Mouse (Mus musculus) left cerebral cortex, postnatal 10 days (tissue): Measurements from ENCODE around the gene Capn9. TPM values are rescaled to one million over a fixed set of nuclear protein-coding genes. Genes with fewer than 3 reads are reported as not detected.

Source experiments
- DNase-seq, 2 experiments: peaks; one replicate each; pipeline ENCODE4 v3.0.0; 2021 to 2022; ENCODE audit warnings: low spot score in 2 of 2, mixed read lengths in 1 of 2; ENCODE audit errors: extremely low spot score in 1 of 2
- intact Hi-C: fragments of 180-260 bp; cut with DNase I; formaldehyde crosslinking; loops from one replicate; pipeline ENCODE4 v1.15.1; 2025
- total RNA-seq, 2 experiments: library from RNA; stranded (reverse); gene quantifications; 2 replicates each; pipeline ENCODE4 v1.2.3; 2021

The Capn9 gene
- total RNA-seq, 2 experiments from 2014 or later: not detected

DNA sequence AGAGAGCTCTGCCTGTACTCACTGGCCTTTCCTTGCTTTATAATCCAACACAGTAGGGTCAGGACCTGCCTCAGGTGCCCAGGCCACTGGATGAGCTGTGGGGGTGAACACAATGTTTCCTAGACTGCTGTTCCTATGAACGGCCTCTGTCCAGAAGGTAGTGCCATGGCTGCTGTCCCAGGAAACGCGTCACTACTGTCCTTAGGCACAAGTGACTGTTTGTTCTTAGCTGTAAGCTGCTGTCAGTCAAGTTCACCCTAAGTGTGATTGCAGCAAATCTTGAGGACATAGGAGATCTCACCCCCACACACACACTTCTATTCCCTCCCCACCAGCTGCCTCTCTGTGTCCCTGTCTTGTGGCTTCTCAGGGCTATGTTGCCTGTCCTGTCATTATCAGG lies 8.3 kb upstream of the Capn9 start:
- intact Hi-C loops: no loop called here
- DNase-seq: no peak

DNA sequence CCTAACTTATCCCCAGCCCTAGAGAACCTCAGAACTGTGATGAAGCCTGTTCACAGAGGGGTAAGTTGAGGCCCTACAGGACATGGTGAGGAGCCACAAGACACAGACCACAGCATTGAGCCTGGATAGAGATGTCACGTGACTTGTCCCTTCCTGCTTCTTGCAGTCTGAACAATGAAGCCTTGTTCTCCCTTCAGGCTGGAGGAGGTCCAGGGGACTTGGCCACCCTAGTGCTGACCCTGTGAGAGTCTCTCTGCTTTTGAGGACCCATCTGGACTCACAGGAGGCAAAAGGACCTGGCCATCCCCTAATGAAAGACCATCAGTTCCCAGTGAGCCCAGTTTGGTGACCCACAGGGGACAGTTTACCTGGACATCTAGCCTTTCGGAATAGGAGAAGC lies 6.8 kb upstream of the Capn9 start:
- DNase-seq: peak in 1 of 2 experiments; percentile 37
- intact Hi-C loops: no loop called here

DNA sequence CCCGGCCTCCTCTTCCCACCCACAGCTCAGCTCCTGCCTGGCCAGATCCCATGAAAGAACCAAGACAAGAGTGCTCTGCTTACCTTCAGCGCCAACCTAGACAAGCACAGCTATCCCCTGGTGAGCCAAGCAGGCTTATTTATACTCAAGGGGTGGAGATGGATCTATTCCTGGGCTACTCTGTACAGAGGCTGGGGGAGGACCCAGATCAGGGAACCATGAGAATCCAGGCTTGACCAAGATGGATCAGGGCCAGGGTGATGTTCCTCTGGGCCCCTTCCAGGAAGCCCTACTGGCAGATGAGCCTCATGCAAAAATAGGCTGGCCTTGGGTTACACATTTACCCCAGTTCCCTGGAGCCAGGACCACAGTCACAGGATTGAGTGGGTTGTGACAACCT lies 6.3 kb upstream of the Capn9 start, which contains the start of gene Agt:
TSS of gene Agt (minus strand) at position 114 of the 400 bp plus-strand sequence.
- intact Hi-C loops: no loop called here
- no peak for DNase-seq

DNA sequence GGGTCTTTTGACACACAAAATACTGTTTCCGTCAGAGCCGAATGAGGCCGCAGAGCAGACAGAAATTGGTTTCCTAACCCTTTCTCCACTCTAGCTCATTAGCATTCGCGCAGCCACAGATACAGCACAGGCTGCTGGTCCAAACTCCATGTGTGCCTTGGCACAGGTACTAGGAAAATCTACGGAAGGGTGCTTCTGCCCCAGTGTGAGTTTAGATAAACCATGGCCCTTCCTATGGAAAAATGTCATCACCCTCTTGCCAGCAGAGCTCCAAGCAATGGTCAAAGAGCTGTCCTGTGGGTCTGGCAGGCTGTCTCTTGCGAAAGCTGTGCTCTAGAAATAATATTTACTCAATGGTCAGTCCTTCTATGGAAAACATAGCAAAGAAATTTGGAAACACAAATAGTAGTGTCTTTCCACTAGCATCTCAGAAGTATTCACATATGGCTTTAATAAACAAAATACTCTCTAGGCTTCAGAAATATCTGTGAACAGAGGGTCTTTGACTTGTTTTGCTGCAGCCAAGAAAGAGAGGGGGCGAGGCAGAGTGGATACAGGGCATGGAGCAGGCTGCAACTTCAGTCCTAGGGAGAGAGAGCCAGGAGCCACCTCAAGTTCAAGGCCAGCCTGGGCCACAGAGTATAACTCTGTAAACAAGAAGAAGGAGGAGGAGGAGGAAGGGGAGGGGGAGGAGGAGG lies 4.0 kb upstream of the Capn9 start:
- intact Hi-C loops: no loop called here
- no peak for DNase-seq

DNA sequence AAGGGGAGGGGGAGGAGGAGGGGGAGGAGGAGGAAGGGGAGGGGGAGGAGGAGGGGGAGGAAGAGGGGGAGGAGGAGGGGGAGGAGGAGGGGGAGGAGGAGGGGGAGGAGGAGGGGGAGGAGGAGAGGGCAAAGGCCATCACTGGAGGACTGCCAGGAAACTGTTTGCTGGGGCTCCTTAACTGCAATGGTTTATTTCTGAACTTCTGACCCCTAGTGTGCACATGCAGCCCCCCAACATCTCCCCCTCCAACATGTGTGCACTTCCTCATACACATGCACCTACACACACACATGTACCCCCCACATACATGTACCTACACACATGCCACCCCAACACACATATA lies 3.5 kb upstream of the Capn9 start:
- DNase-seq: no peak
- intact Hi-C loops: no loop called here

DNA sequence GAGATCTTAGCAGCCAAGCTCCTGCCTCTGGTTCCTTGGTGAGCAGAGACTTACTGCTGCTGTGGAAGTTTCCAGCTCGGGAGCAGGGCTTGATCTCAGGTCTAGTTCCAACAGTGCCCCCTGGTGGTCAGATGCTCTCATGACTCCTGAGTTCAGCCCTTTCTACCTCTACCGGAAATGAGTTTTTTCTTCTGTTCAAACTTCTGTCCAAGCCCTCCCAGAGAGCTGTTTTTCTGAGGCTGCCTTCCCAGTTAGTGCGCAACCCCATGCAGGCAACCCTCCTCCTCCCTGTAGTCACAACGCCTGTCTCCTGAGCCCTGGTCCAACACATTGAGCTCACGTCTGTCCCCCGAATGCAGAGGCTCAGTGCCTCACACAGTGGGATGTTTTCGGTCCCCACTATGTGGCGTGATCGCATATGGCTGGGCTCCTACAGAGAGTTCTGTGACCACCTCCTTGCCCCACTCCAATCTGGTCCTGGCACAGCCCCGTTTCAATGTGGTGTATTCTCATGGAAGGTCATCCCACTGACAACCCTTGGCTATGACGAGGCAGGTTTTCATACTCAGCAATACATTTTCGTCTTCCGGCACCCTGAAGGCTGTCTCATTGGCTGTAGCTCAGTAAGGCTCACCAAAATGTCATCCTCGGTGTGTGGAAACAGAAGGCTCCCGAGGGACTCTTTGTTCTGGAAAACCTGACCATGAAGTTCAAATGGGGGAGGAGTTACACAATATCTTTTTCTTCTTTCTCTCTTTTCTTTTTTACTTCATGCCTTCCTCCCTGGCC lies 2.2 kb upstream of the Capn9 start:
- intact Hi-C loops: no loop called here
- peak; percentile 85 to 91 for DNase-seq

DNA sequence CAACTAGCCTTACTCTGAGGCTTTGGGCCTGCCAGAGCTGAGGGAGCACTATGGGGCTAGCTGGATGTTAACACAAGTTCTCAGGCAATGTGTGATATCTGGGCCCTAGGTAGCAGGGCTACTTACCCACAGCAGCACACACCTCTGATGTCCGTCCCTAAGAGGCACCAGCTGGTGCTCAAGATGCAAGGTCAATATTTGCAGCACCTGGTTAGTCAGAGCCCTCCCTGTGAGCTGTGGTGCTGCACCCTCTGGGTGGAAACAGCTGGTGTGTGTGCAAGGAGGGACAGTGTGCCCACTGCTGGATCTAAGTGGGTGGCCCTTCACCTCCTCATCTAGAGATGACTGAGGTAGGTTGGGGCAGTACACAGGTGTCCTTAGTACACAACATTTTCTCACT lies 840 bp downstream of the Capn9 start:
- intact Hi-C loops: no loop called here
- DNase-seq: peak in 1 of 2 experiments; percentile 12

DNA sequence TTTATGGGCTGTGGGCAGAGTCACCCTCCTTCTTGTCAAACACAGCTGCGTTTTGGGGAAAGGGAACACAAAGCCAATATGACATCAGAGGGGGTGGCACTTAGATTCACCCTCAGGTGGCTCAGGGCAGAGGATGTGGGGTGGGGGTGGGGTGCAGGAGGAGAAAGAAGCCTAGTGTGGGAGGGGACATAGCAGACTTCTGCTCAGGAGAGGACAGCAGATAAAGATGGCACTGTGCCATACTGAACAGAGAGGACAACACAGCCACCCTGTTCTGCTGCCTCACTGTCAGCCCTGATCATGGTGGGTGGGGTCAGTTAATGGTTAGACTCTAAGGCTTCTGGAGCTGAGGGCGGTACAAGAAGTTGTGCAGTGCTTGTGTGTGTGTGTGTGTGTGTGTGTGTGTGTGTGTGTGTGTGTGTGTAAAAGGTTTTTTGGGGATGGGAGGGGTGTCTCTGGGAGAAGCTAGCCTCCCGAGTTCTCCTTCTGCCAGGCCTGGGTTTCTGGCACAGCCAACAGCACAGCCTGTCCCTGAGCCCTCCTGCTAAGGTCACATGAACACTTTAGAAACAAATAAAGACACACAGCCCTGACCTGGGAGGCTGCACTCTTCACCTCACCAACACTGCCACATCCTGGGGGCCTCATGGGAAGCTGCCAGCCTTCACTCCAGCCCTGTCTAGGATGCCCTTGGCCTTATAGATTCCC lies 10.0 kb downstream of the Capn9 start:
- intact Hi-C loops: no loop called here
- peak in 1 of 2 experiments; percentile 30 for DNase-seq

DNA sequence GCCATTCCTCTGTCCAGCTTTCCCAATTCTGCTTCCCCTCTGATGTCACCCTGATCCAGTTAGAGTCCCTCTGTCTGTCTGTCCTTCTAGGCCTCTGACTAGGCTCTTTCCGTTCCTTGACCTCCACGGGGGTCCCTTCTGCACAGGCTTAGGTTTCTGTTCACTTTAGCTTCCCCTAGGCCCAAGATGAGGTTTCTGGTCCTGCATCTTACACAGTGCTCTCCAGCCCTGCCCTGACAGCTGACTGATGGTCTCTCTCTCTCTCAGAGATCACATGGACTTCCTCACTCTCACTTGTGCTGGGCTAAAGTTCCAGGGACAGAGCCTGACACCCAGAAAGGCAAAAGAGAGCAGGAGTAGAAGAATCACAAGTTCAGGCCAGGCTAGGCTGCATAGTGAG lies 10.6 kb downstream of the Capn9 start:
- intact Hi-C loops: no loop called here
- peak in 1 of 2 experiments; percentile 2 for DNase-seq

DNA sequence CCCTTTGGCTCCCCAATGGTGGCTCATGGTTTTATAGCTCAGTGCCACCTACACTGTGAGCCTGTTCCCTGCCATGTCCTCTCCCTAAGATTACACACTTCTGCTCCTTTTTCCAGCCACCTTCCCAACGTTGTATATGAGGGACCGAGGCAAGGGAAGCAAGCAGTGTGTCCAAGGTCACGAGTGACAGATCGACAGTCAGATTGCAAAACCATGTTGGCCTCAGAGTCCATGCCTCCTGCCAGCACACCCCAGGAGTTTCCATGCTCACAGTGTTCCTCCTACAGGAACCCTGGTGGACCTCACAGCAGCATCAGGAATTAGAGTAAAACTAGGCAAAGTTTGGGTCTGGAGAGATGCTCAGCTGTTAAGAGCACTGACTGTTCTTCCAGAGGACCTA lies 13.5 kb downstream of the Capn9 start:
- intact Hi-C loops: no loop called here
- DNase-seq: peak in 1 of 2 experiments; percentile 5

DNA sequence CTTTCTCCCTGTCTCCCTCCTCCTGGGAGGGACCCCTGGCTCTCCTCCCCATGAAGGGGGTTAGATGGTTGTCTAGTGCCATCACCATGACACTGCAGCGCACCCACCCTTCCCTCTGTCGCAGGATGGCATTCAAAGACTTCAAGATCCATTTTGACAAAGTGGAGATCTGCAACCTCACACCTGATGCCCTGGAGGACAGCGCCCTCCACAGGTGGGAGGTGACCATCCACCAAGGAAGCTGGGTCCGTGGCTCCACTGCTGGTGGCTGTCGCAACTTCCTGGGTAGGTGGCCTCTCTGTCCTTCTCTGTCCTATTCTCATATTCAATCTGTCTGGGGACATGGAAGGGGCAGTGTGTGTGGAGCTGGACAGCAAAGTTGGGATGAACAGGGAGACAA lies 28.2 kb downstream of the Capn9 start:
- DNase-seq: peak in 1 of 2 experiments; percentile 27
- intact Hi-C loops: no loop called here

DNA sequence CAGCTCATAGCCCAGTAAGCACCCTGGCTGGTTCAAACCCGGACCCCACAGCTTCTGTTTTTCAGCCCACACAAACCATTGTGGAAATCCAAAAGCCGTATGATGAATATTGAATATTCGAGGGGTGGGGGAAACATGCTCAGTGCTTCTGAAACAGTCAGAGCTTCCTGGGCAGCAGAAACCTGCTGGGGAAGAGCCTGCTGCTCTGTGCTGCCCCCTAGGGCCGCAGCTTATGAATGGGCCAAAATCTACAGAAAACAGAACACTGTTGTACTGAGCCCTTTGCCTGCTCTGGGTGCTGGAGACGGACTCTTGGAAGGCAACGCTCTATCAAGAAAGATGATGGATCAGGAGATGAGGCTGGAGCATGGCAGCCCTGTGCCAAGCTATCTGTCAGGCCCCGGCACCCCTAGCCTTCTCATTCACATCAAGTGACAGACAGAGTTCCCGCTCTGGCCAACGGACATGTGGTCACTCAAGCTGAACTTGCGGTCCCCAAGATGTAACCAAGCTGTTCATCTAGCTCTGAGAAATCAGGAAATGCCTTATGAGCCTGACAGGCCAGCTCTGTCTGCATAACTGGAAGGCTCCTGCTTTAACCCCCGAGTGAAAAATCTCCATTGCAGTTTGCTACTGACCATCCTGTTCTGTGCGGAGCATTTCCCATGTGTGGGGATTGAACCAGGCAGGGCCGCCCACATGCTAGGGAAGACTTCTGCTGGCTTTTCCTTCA lies 32.5 kb downstream of the Capn9 start:
- intact Hi-C loops: no loop called here
- DNase-seq: peak in 1 of 2 experiments; percentile 47

DNA sequence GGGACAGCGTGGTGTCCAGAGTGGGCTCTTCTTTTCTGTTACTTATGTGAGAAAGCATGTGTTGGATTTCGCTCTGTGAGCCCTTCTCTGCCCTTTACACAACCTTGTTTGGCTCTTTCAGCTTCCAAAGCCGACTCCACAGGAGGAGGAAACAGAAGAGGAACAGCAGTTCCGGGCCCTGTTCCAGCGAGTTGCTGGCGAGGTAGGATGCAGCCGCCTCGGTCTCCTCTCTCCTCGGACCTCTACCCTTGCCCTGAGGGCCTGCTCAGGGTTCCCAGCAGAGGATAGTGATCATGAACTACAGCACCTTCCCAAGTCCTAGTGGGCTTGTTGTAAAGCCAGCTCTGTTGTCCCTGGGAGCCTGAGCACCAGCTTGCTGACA lies 33.1 kb downstream of the Capn9 start:
- intact Hi-C loops: no loop called here
- DNase-seq: peak in 1 of 2 experiments; percentile 69

DNA sequence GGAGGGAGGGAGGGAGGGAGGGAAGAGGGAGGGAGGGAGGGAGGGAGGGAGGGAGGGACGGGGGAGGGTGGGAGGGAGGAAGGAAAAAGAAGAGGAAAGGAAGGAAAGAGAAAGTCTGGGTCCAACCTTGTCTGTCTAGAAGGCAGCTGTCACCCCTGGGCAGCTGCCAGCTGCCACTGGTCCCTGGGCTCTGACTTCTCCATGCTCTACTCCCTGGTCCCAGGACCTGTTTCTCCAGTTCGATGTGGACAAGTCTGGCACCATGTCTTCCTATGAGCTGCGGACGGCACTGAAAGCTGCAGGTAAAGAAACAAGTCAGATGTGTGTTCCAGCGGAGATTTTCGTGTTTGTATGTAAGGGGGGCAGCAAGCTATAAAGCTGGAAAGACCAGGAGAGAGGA lies 38.4 kb downstream of the Capn9 start:
- peak in 1 of 2 experiments; percentile 17 for DNase-seq
- intact Hi-C loops: no loop called here

DNA sequence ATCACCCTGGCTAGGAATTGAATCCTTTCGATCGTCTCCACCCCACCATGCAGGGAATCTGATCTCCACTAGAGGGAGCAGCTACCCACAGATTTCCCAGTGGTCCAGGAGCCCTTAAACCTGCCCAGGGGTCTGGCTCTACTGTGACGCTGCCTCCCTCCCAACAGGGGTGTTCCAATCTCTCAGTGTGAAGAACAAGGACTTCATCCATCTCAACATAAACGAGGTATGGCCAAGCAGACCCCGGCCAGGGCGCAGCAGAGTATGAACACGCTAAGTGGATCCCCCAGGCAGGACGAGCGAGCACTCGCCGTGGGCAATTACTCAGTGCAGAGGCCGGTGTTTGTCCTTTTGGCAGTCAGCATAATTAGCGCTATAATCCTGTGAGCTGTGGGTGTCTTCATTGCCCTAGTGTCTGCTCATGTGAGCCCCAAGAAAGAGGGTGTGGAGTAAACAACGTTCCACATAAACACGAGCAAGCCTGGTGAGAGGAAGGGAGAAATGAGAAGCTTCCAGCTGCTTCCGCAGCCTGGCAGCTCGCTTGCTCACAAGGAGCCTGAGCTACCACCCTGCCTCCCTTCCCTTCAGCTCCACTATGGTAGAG lies 41.5 kb downstream of the Capn9 start:
- intact Hi-C loops: loop anchor here (1.0 to 5.0 kb wide), 2 partner anchors 45 to 60 kb away; partner anchors contain the start of gene 2310022B05Rik
- DNase-seq: peak; percentile 79 to 88

DNA sequence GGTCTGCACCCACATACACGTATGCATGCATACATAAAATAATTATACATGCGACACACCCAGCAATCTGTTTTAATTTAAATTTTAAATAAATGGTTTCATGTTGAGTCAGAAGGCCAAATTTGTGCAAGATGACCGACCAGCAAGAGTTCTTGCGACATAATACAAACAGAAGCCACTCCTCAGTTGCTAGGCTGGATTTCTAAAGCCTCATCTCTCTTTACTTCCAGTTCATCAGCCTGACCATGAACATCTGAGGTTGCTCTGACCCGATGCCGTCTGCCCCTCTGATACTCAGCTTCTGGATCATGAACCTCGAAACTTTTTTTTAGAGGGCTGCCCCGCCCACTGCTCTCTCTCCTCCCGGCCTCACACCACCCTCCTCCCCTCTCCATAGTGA lies 42.3 kb downstream of the Capn9 start:
- no peak for DNase-seq
- intact Hi-C loops: loop anchor here (5.0 kb wide), 1 partner anchor 44 kb away; the partner anchor contains the start of gene 2310022B05Rik

DNA sequence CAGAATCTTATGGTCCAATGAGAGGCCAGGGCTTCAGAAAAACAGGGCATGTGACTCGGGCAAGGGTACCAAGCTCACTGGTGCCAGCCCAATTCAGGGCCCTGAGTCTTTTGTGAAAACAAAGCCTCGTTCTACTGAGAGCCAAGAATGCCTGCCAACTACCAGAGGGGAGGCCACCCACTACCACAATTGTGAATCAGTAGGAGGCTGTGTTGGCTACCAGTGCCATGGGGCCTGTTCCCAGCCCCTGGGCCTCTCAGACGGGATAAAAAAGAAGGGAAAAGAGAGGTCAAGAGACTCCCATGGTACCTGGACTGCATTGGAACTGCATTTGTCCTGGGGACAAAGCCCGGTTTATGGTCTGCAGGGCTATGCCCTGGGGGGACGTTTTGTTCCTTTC lies 45.3 kb downstream of the Capn9 start:
- intact Hi-C loops: no loop called here
- DNase-seq: peak in 1 of 2 experiments; percentile 73

DNA sequence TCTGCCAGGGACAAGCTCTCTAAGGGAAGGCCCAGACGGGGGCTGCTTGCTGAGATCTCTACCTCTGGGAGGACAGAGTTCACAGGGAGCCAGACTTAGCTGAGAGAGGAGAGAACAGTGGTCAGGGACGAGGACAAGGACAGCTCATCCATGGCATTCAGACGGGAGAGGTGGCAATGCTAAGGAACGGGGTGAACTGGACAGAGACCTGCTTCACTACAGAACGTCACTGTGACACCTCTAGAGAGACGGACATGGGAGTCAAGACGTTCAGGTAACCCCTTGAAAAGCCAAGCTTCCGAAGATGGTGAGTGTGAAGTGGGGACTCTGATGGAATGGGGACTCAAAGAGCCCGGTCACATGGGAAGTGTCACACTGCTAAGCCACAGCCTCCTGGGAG lies 50.3 kb downstream of the Capn9 start:
- intact Hi-C loops: no loop called here

DNA sequence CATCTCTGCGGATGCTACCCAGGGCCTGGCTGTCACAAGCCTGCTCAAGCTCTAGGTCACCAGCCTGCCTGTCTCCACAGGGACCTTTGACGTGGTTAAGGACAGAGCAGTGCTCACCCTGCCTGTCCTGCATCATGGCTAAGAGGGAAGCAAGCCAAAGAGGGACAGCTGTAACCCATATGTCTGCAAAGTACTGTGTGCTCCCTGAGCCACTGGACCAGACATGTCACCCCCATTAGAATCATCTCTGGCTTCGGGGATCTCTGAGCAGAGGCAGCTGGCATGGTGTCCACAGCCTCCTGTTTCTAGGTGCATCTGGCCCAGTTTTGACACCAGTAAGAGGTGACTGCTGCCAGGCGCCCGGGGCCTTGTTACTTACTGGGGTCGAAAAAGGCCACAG lies 54.6 kb downstream of the Capn9 start:
- intact Hi-C loops: no loop called here
- no peak for DNase-seq

More for the DNA sequence above, 50.3 kb downstream of the Capn9 start:
- DNase-seq: no peak
